Mouse (Mus musculus) heart, adult 9 months (tissue): ENCODE measurements around the gene Cenpf.

Experiments
- DNase-seq, 2 experiments: peaks; one replicate each; pipeline ENCODE4 v3.0.0; 2022; ENCODE audit warnings: low spot score in 2 of 2

Cenpf gene

DNA sequence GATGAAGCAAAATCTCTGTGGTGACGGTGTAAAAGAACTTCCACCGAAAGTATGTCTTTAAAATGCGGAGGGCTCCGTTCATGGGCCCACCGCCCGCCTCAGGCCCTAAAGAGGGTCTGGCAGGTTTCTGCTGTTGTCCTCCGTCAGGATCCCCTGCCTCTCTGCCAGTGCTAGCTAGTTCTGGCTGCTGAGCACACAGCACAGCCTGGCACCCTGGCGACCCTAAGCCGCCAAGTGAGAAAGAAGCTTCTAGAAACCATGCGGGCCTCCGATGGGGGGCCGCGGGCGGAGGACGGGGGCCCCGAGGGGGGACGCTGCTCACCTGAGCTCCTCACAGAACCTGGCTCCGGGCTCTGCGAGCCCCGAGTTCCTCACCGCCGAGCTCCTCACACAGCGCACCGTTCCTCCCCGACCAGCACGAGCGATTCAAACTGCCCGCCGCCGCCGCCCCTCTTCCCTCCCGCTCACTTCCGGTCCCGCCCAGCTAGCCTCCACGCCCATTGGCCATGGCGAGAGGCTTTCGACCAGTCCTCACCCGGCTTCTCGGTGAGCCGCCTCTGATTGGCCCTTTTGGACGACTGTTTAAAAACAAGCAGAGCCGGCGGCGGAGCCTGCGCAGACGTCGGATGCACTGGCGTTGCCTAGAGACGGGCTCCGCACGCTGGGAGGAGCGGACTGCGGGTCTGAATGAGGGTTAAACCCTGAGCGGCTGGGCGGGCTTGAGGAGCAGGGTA is at the start of gene Cenpf:
Gene Cenpf (minus strand): TSS at position 433 of the 734 bp plus-strand sequence.
- DNase-seq, result peak; percentile 97

DNA sequence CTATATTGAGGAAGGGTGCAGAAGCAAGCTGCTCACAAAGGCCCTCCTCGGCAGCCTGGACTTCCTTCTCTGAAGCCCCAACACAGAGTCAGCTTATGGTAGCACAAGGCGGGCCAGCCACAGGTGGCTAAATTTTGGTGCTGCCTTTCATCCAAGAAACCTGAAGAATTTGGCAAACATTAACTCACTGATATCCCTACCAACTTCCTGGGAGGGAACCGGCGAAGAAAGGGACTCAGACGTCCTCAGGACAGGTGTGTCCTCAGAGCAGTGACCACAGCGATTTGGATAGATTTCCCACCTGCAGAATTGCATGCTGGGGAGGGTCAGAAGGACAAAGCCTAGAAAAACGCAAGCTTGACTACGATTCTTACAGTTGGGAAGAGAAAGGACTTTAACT is 44.3 kb upstream of the Cenpf start:
- no peak for DNase-seq

- DNase-seq, result peak in 1 of 2 experiments; percentile 26
These were observed 43.8 kb upstream of the Cenpf start for GRCm38 (mm10) chr1:189731697-189732096.

DNA sequence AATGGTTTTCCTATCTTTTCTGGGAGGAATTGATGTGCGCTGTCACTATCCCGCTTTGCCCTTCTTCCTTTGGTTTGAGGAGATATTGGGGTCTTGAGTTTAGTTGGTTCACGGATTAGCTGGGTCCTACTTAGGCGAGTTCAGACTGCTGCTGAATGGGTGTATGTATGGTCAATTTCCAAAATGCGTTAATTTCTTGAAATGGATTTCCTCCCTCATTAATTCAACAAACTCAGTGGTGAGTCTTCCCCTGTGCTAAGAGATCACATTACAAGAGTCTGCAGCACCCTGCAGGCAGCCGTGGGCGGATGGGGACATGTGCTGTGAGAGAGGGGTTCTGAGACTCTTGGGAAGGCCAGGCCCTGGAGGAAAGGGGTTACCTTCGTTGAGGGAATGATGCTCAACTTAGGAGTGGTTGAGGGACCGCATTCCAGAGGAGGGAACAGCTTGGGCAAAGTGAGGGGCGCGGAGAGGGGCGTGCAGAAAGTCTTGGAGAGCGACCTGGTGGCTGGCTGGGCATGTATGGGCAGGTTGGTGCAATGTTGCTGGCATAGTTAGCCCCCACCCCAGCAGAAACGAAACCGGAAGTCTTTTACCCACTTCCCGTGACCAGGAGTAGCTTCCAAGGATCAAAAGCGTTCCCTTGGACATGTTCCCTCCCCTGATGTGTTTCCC is 41.4 kb upstream of the Cenpf start:
- DNase-seq, result no peak

- no peak for DNase-seq
These were observed 40.9 kb upstream of the Cenpf start for GRCm38 (mm10) chr1:189728784-189729115.

DNA sequence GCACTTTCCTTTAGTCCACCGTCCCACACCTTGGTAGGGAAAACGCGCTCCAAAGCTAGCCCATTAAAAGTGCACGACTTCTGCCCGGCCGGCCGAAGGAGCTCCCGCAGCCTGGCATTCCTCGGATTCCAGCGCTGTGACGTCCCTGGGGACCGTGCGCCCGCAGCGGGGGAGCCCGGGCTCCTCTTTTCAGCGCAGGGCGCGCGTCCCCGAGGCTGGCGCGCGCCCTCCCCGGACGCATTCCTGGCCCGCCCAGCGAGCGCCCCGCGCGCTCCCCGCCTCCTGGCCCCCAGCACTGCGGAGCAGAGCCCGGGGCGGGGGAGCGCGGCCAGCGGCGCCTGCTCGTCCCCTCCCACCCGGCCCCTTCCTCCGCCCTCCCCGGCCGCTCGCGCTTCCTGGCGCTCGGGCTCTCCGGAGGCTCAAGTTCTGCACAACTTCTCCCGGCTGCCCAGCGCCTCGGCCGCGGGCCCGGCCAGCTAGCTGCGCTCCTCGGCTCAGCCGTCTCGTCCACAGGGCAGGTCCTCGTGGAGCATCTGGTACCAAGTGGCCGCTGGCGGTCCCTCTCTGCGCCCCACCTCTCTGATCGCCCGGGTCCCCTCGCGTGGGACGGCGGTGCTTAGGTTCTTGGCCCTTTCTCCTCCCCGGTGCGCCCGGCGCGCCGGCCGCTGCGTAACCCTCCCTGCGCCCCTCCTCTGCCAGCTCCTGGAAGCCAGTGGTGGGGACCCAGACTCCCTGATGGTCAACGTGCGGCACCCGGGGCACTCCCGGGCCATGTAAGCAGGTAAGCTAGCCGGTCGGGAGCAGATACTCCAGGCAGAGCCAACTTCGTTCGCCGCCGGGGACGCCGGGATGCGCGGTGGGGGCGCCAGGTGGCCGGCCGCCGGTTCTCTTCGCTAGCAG is 40.2 kb upstream of the Cenpf start, which contains the start of gene Ptpn14:
Gene Ptpn14 (plus strand): TSS at position 385 of the 900 bp plus-strand sequence.
- DNase-seq, result peak; percentile 82 to 86

DNA sequence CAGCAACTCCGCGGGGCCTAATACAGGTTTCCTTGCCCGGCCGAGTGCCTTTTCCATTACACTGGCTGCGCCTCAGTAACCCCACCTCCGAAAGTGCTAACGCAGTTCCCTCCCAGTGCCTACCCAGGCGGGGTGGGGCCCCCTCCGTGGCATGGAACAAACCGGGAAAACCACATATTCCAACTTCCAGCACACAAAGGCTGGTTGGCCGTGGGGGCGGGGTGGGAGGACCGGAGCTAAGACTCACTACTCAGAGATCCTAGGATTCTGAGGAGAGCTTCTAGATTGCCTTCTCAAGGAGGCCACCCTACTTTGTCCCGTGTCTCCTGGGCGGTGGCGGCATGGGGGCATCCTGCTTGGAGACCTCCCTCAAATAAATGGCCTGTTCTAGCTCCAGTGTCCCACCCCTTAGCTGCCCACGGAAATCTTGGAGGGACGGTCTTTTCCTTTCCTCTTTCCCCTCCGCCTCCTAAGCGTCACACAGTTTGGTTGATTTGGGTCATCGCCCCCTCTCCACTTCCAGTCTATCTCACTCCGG is 39.5 kb upstream of the Cenpf start:
- DNase-seq, result peak; percentile 77 to 82

DNA sequence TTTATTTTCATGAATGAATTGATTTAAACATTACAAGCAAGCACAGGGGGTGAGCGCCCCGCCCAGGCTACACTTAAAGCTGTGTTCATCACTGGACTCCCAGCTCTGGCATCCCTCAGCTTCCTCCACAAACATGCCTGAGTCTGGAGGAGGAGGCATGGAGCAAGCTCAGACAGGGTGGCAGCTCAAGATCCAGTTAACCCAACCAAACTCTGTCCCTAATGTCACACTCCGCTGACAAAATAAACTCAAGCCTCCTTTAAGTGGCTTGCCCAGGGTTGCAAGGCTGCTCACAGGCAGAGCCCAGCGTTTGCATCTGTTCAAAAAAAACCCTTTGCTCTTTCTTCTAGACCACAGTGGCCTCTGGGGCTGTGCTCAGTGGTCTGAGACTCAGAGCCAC is 38.2 kb upstream of the Cenpf start:
- no peak for DNase-seq

DNA sequence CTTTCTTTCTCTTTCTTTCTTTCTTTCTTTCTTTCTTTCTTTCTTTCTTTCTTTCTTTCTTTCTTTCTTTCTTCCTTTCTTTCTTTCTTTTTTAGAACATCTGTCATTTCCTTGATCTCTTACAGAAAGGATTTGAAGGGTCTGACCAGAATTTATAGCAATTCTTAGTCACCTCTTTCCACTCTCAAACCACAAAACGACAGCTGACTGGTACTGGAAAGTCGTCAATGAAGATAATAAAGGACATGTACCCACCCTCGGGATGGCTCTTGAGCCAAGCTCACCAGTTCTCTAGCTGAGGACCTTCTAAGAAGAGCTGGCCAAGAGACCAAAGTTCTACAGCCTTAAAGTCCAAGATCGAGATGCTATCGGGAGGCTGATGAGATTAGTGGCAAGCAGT is 30.7 kb upstream of the Cenpf start:
- DNase-seq, result no peak

- DNase-seq, result no peak
These were observed 29.7 kb upstream of the Cenpf start for GRCm38 (mm10) chr1:189717546-189717945.

GRCm38 (mm10) chr1:189715915-189716797 is 28.3 kb upstream of the Cenpf start:
- peak in 1 of 2 experiments; percentile 14 for DNase-seq

- no peak for DNase-seq
These were observed 21.1 kb upstream of the Cenpf start for GRCm38 (mm10) chr1:189709001-189709400.

- no peak for DNase-seq
These were observed 19.5 kb upstream of the Cenpf start for GRCm38 (mm10) chr1:189707419-189707818.

GRCm38 (mm10) chr1:189707014-189707413 is 19.1 kb upstream of the Cenpf start:
- DNase-seq, result no peak

DNA sequence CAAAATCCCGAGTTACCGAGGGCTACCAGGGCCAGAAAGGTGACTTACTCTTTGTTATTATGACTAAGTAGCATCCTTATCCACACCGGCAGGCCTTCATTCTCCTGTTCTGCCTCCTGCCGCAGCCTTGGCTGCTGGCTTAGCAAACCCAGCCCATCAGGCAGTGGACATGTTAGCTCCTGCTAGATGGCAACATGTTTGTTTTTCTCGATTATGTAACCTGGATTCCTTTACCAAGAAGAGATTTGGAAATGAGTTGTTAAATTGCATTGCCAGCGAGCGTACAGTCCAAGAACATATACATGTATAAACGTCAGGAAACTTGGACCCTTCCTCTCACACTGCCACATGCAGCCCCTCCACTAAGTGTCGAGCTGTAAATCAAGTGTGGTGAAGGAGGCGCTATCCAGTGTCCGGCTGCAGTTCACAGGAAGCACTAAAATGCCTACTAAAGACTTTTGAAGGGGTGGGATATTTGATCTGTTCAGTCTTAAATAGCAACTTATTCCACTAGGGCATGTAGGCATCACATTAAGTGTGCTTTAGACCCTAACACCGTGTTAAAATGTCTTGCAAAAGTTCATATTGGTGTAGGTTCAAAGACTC is 18.3 kb upstream of the Cenpf start:
- no peak for DNase-seq

GRCm38 (mm10) chr1:189703591-189703990 is 15.7 kb upstream of the Cenpf start:
- no peak for DNase-seq

- no peak for DNase-seq
These were observed 15.3 kb upstream of the Cenpf start for GRCm38 (mm10) chr1:189703156-189703555.

- DNase-seq, result peak in 1 of 2 experiments; percentile 51
These were observed 13.1 kb upstream of the Cenpf start for GRCm38 (mm10) chr1:189700990-189701389.

- no peak for DNase-seq
These were observed 12.3 kb upstream of the Cenpf start for GRCm38 (mm10) chr1:189700186-189700585.

DNA sequence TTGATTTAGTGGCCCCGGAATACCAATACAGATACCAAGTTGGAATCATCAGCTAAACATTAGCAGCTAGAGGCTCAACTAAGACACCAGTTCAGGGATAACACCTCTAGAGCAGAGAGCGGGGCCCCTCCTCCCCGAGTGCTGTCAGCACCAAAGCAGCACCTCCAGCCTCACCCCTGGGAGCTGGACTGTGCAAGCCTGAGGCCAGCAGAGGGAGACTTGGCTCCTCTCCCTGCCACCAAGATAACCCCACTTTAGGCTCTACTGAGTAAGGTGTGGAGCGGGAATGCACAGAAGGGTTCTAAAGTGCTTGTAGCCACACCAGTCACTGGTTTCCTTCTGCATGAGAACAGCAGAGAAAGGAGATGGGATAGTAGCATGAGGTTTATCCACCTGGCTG is 10.5 kb upstream of the Cenpf start:
- DNase-seq, result peak; percentile 34 to 61

- DNase-seq, result no peak
These were observed 7.4 kb upstream of the Cenpf start for GRCm38 (mm10) chr1:189695321-189695720.
